Mouse (Mus musculus) CH12.LX (cell line): Measurements from ENCODE around the gene Ergic1.
A peak's percentile ranks its signal among the peaks of the same experiment; 100 is the strongest.

ENCODE experiments used
- CTCF ChIP-seq, 2 experiments: IDR thresholded peaks in 1 of 2; conservative IDR thresholded peaks in 1 of 2; 2 replicates each; pipeline ENCODE4 v1.5.1; 2011 to 2012; ENCODE audit warnings: low read depth in 2 of 2, low read length in 2 of 2, improper control_type of control experiment in 1 of 2, inconsistent platforms in 1 of 2, mild to moderate bottlenecking in 1 of 2, moderate library complexity in 1 of 2
- E2F4 ChIP-seq: IDR thresholded peaks from 2 replicates; pipeline ENCODE4 v1.6.1; 2011; ENCODE audit warnings: low read depth, low read length, improper control_type of control experiment; ENCODE audit not compliant: insufficient replicate concordance
- EP300 ChIP-seq: IDR thresholded peaks from 2 replicates; pipeline ENCODE4 v1.6.1; 2011; ENCODE audit warnings: low read length, improper control_type of control experiment
- JUND ChIP-seq: conservative IDR thresholded peaks from 2 replicates; pipeline ENCODE4 v1.6.1; 2011; ENCODE audit warnings: low read depth, low read length, improper control_type of control experiment
- MAFK ChIP-seq: IDR thresholded peaks from 2 replicates; pipeline ENCODE4 v1.6.1; 2011; ENCODE audit warnings: low read length, improper control_type of control experiment; ENCODE audit not compliant: insufficient replicate concordance
- MAZ ChIP-seq: IDR thresholded peaks from 2 replicates; pipeline ENCODE4 v1.6.1; 2012; ENCODE audit warnings: low read depth, mild to moderate bottlenecking, inconsistent platforms, low read length, improper control_type of control experiment, moderate library complexity
- ZC3H11A ChIP-seq: IDR thresholded peaks from 2 replicates; pipeline ENCODE4 v1.6.1; 2012; ENCODE audit warnings: low read depth, mild to moderate bottlenecking, inconsistent platforms, low read length, improper control_type of control experiment
- ZNF384 ChIP-seq: IDR thresholded peaks from 2 replicates; pipeline ENCODE4 v1.6.1; 2012; ENCODE audit warnings: low read depth, low read length, improper control_type of control experiment, inconsistent platforms

DNA sequence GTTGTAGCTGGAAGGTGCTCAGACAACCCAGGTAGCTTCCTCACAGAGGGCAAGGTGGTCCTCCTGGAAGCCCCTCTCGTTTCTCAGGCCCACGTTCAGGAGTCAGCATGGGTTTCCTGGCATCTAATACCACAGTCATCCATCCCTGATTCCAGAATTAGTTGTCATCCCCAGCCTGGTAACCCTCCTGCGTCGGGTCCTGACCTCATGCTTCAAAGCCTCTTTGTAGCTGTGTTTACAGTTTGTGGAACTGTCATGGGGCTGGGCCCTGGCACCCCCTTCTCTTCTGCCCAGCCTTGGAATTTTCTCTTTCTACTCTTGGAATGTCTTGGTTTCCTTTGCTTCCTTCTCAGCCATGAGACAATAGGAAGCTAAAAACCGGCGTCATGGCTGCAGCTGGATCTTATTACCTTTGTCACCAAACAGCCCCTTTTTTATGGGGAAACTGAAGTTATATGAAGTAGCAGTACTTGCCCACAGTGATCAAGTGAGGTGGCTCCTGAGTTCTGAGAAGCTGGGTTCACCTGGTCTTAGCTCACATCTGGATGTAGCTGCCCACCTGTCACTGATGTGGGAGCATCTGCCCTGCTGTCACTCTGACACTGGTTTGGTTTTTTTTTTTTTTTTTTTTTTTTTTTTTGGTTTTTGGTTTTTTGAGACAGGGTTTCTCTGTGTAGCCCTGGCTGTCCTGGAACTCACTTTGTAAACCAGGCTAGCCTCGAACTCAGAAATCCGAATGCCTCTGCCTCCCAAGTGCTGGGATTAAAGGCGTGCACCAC is 53.6 kb downstream of the Ergic1 start:
- no peak for TF ChIP-seq E2F4
- no peak for TF ChIP-seq MAZ
- 0 out of 2 replicates have a peak, but pooled peaks have one; percentile 35 for TF ChIP-seq ZNF384
- no peak for TF ChIP-seq CTCF (conservative IDR thresholded peaks at IDR 0.05 in 1 of 2, IDR thresholded peaks at IDR 0.05 in 1 of 2; ENCODE audit: low read depth in 2 of 2, low read length in 2 of 2)
- no peak for TF ChIP-seq ZC3H11A
- TF ChIP-seq MAFK = no peak
- no peak for TF ChIP-seq EP300
- TF ChIP-seq JUND = no peak
